Mouse (Mus musculus) kidney, embryonic 16.5 days (tissue): ENCODE results near the gene Olfr92. TPM values are rescaled to one million over a fixed set of nuclear protein-coding genes. Genes with fewer than 3 reads are reported as not detected.

Experiments used
- ATAC-seq: fragments of 200-750 bp; cut with Nextera tagmentation; 2 replicates; pipeline ENCODE4 v1.8.0; 2017; ENCODE audit warnings: moderate TSS enrichment; ENCODE audit not compliant: low FRiP score, low TSS enrichment
- H3K27ac ChIP-seq: fragments of 300-500 bp; sonication (generic); 2 replicates; pipeline ENCODE4 v1.5.1; 2014; ENCODE audit warnings: low read length
- H3K27me3 ChIP-seq: fragments of 300-500 bp; sonication (generic); 2 replicates; pipeline ENCODE4 v1.6.1; 2014; ENCODE audit warnings: low read length, control low read depth, mixed read lengths; ENCODE audit not compliant: insufficient read depth
- H3K36me3 ChIP-seq: fragments of 300-500 bp; sonication (generic); 2 replicates; pipeline ENCODE4 v1.6.1; 2014; ENCODE audit warnings: low read length, control low read depth, mixed read lengths; ENCODE audit not compliant: insufficient read depth
- H3K4me1 ChIP-seq: fragments of 300-500 bp; sonication (generic); 2 replicates; pipeline ENCODE4 v1.6.1; 2014; ENCODE audit warnings: low read length, control low read depth, mixed read lengths; ENCODE audit not compliant: insufficient read depth
- H3K4me2 ChIP-seq: fragments of 300-500 bp; sonication (generic); replicated peaks from 2 replicates; pipeline ENCODE4 v1.6.1; 2014; ENCODE audit warnings: low read depth, low read length
- H3K4me3 ChIP-seq: fragments of 300-500 bp; sonication (generic); 2 replicates; pipeline ENCODE4 v1.5.1; 2014; ENCODE audit warnings: mild to moderate bottlenecking, low read length
- H3K9ac ChIP-seq: fragments of 300-500 bp; sonication (generic); replicated peaks from 2 replicates; pipeline ENCODE4 v1.6.1; 2014; ENCODE audit warnings: low read length
- H3K9me3 ChIP-seq: fragments of 300-500 bp; sonication (generic); 2 replicates; pipeline ENCODE4 v1.6.1; 2016; ENCODE audit warnings: low read length, control low read depth
- WGBS: fragments of 180-500 bp; shearing (Covaris S2); extraction: QIAGEN DNeasy Blood & Tissue Kit; methylation state at CpG from one replicate; pipeline ENCODE4 v1.1.7; 2014; 5-methylcytosine and 5-hydroxymethylcytosine counted together
- polyA plus RNA-seq: library from polyadenylated mRNA; unstranded; fragments of >200 nt; fragmentation: Nextera tagmentation; extraction: Ambion mirVana; gene quantifications from 2 replicates; pipeline ENCODE4 v1.2.1, GENCODE M21; 2015

The Olfr92 gene
- polyA plus RNA-seq, 1 experiment from 2014 or later = not detected

GRCm38 (mm10) chr17:37065993-37066392 is 53.9 kb downstream of the Olfr92 start:
- H3K27me3 ChIP-seq = no peaks in the 10 kb centered on the region
- H3K4me2 ChIP-seq = no peak overlapping the region
- ATAC-seq = no peak
- 92% methylated on average over 2 of the region's 2 CpGs for WGBS
- H3K9me3 ChIP-seq = no peaks in the 10 kb centered on the region
- H3K9ac ChIP-seq = no peak overlapping the region
- H3K36me3 ChIP-seq = peaks cover 78% of the 10 kb centered on the region
- no peak overlapping the region for H3K27ac ChIP-seq
- H3K4me1 ChIP-seq = no peaks in the 10 kb centered on the region
- H3K4me3 ChIP-seq = no peak overlapping the region

DNA sequence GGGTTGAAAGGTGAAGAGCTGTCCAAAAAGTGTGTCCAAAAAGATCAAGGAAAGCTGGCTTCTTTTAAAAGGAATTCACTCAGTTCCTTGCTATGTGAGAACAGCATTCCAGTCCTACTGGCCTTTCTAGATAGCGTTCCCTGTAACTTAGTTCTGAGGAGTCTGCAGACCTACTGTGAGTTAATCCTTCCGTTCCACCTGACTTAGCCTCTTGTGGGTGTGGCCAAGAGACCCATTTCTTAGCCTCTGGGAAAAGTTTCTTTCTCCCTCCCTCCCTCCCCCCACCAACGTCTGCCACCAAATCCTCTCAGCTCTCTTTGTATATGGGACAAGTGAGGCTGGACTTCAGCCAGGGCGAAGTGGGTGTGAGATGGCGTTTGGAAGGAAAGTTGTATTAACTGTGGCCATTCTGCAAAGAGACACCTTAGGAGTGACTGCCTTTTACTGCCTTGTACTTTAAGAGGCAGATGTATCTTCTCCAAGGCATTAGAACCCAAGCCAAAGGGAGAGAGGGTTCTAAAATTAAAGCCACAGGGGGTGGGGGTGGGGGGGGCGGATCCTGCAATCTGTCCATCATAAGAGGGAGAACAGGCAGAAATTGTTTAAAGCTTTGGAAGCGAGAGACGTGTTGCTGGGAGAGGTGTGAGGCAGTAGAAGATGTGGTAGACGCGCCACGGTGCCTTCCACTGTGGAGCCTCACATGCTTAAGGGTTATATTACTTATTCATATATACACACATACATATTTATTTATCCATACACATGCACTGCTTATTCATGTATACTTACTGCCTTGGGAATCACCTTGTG is 56.0 kb downstream of the Olfr92 start:
- WGBS = 87% methylated on average over 11 of the region's 11 CpGs
- H3K27me3 ChIP-seq = no peaks in the 10 kb centered on the region
- H3K4me3 ChIP-seq = no peak overlapping the region
- peaks cover 64% of the 10 kb centered on the region for H3K36me3 ChIP-seq
- no peaks in the 10 kb centered on the region for H3K4me1 ChIP-seq
- H3K9ac ChIP-seq = no peak overlapping the region
- no peak overlapping the region for H3K4me2 ChIP-seq
- no peak overlapping the region for H3K27ac ChIP-seq
- H3K9me3 ChIP-seq = no peaks in the 10 kb centered on the region
- ATAC-seq = no peak

DNA sequence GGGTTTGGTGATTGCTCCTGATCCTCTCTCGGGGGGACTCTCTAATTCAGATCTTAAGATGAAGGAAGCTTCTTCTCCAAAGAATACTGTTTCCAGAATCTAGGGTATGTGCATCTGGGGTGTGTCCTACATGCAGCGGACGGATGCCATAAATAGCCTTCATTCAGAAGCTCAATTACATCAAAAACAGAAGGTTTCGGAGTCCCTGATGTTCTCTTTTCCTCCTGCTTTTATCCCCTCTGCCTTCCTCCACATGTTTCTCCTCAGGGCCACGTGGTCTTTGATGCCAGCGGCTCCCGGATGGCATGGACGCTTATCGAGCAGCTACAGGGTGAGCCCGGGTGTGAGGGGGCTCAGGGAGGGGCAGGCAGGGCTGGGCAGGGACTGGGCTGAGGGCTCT is 56.8 kb downstream of the Olfr92 start:
- H3K27ac ChIP-seq = no peak overlapping the region
- H3K9me3 ChIP-seq = no peaks in the 10 kb centered on the region
- no peaks in the 10 kb centered on the region for H3K27me3 ChIP-seq
- H3K4me1 ChIP-seq = no peaks in the 10 kb centered on the region
- no peak for ATAC-seq
- no peak overlapping the region for H3K4me2 ChIP-seq
- 81% methylated on average over 10 of the region's 10 CpGs for WGBS
- H3K4me3 ChIP-seq = no peak overlapping the region
- H3K9ac ChIP-seq = no peak overlapping the region
- peaks cover 59% of the 10 kb centered on the region for H3K36me3 ChIP-seq

DNA sequence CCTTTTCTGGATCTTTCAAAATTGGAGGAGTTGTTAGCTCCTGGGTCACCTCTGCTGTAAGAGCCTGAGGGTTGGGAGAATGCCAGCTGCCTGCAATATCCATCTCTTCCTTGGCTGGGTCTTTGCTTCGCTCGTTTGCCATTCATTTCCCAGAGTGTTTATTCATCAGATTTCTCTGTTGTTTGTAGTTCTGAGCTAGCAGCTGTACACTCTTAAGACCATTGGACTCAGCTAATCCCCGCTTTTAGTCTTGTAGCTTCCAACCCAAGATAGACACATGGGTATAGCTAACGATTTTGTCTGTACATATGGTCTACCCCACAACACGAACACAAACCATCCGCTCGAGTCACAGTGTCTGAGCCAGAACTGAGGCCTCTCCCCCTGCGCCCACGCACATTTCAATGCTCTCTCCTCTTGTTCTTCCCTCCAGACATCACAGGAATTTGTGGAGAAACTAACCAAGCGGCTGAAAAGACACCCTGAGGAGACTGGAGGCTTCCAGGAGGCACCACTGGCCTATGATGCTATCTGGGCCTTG is 57.7 kb downstream of the Olfr92 start:
- Histone ChIP-seq H3K9ac (no peak overlapping the region), H3K4me3 (no peak overlapping the region), H3K4me2 (no peak overlapping the region), H3K27me3 (no peaks in the 10 kb centered on the region), H3K27ac (no peak overlapping the region), H3K36me3 (peaks cover 50% of the 10 kb centered on the region), H3K4me1 (no peaks in the 10 kb centered on the region), H3K9me3 (no peaks in the 10 kb centered on the region)
- no peak for ATAC-seq
- 90% methylated on average over 10 of the region's 10 CpGs for WGBS

- no peak overlapping the region for H3K9ac ChIP-seq
These were observed 58.5 kb downstream of the Olfr92 start for GRCm38 (mm10) chr17:37061435-37061834.

More at GRCm38 (mm10) chr17:37061435-37061834, 58.5 kb downstream of the Olfr92 start:
- H3K36me3 ChIP-seq = peaks cover 52% of the 10 kb centered on the region
- no peak for ATAC-seq
- H3K27me3 ChIP-seq = no peaks in the 10 kb centered on the region
- no peak overlapping the region for H3K4me2 ChIP-seq
- H3K4me3 ChIP-seq = no peak overlapping the region
- WGBS = 93% methylated on average over 3 of the region's 3 CpGs
- no peaks in the 10 kb centered on the region for H3K4me1 ChIP-seq
- no peaks in the 10 kb centered on the region for H3K9me3 ChIP-seq
- no peak overlapping the region for H3K27ac ChIP-seq

Other genes with a start within 250 kb of the Olfr92 start
- gene Trim40, start 230.0 kb downstream of the Olfr92 start, polyA plus RNA-seq = not detected in 2 replicates
- gene Trim31, start 222.0 kb downstream of the Olfr92 start, polyA plus RNA-seq = not detected in 2 replicates
- gene Rnf39, start 177.2 kb downstream of the Olfr92 start, polyA plus RNA-seq = 0.22 and 0.27 TPM in 2 replicates
- 111 and 116 TPM in 2 replicates for gene Ppp1r11, start 168.3 kb downstream of the Olfr92 start, polyA plus RNA-seq
- 90.7 and 94.7 TPM in 2 replicates for gene Znrd1, start 161.5 kb downstream of the Olfr92 start, polyA plus RNA-seq
- gene Znrd1as, start 161.5 kb downstream of the Olfr92 start, polyA plus RNA-seq = 6.7 and 6.8 TPM in 2 replicates
- gene 2410137M14Rik, start 138.9 kb downstream of the Olfr92 start, polyA plus RNA-seq = not detected in 2 replicates
- 0.44 and 0.57 TPM in 2 replicates for gene H2-M5, start 130.6 kb downstream of the Olfr92 start, polyA plus RNA-seq
- 64.5 and 66.7 TPM in 2 replicates for gene Zfp57, start 118.9 kb downstream of the Olfr92 start, polyA plus RNA-seq
- 0.09 and 0.13 TPM in 2 replicates for gene Mog, start 96.7 kb downstream of the Olfr92 start, polyA plus RNA-seq
- gene Gabbr1, start 74.1 kb downstream of the Olfr92 start, polyA plus RNA-seq = 5.6 and 7.7 TPM in 2 replicates
- gene Olfr90, start 31.6 kb downstream of the Olfr92 start, polyA plus RNA-seq = not detected in 2 replicates
- gene Olfr91, start 21.8 kb downstream of the Olfr92 start, polyA plus RNA-seq = not detected in 2 replicates
- gene Olfr93, start 41.4 kb upstream of the Olfr92 start, polyA plus RNA-seq = not detected in 2 replicates
- not detected in 2 replicates for gene Ubd, start 73.8 kb upstream of the Olfr92 start, polyA plus RNA-seq
- not detected in 2 replicates for gene Olfr94, start 80.9 kb upstream of the Olfr92 start, polyA plus RNA-seq
- gene Olfr95, start 93.0 kb upstream of the Olfr92 start, polyA plus RNA-seq = not detected in 2 replicates
- not detected in 2 replicates for gene Olfr96, start 100.1 kb upstream of the Olfr92 start, polyA plus RNA-seq
- not detected in 2 replicates for gene Olfr97, start 117.2 kb upstream of the Olfr92 start, polyA plus RNA-seq
- not detected in 2 replicates for gene Olfr98, start 143.7 kb upstream of the Olfr92 start, polyA plus RNA-seq
- gene H2-M3, start 150.1 kb upstream of the Olfr92 start, polyA plus RNA-seq = 1.5 TPM in 2 replicates
- gene Olfr99, start 163.4 kb upstream of the Olfr92 start, polyA plus RNA-seq = not detected in 2 replicates
- not detected in 2 replicates for gene Olfr101, start 184.2 kb upstream of the Olfr92 start, polyA plus RNA-seq
- not detected in 2 replicates for gene Olfr102, start 197.0 kb upstream of the Olfr92 start, polyA plus RNA-seq
- gene Olfr103, start 219.6 kb upstream of the Olfr92 start, polyA plus RNA-seq = not detected in 2 replicates
- not detected in 2 replicates for gene Olfr104-ps, start 239.5 kb upstream of the Olfr92 start, polyA plus RNA-seq